Mouse (Mus musculus) cerebellum, adult 8-10 months (tissue): ENCODE data around the gene Prdm9.
A peak's percentile ranks its signal among the peaks of the same experiment; 100 is the strongest.
"Not testable (repeated sequence)": the region's sequence is repeated elsewhere in the genome, so short reads cannot be mapped to it uniquely, and the experiment has no call there.

Experiments
- DNase-seq: peaks from one replicate; pipeline ENCODE4 v3.0.0; 2022

The Prdm9 gene

GRCm38 (mm10) chr17:15564014-15564927 lies at the start of gene Prdm9:
Gene Prdm9, minus strand, starts transcription at chr17:15564354.
- DNase-seq: peak; percentile 100

- DNase-seq: no peak
Observed at GRCm38 (mm10) chr17:15599496-15599895, 35.3 kb upstream of the Prdm9 start.

GRCm38 (mm10) chr17:15591216-15591881 lies 27.2 kb upstream of the Prdm9 start:
- DNase-seq: no peak

- DNase-seq: no peak
Observed at GRCm38 (mm10) chr17:15588116-15588515, 24.0 kb upstream of the Prdm9 start.

GRCm38 (mm10) chr17:15585691-15586090 lies 21.5 kb upstream of the Prdm9 start:
- DNase-seq: no peak

GRCm38 (mm10) chr17:15583071-15583470 lies 18.9 kb upstream of the Prdm9 start:
- DNase-seq: no peak

GRCm38 (mm10) chr17:15580072-15580447 lies 15.9 kb upstream of the Prdm9 start:
- DNase-seq: no peak

GRCm38 (mm10) chr17:15579410-15580071 lies 15.4 kb upstream of the Prdm9 start:
- no peak for DNase-seq

GRCm38 (mm10) chr17:15577291-15577694 lies 13.1 kb upstream of the Prdm9 start:
- DNase-seq: no peak

GRCm38 (mm10) chr17:15575056-15575455 lies 10.9 kb upstream of the Prdm9 start:
- DNase-seq: no peak

- no peak for DNase-seq
Observed at GRCm38 (mm10) chr17:15566908-15567307, 2.8 kb upstream of the Prdm9 start.

GRCm38 (mm10) chr17:15564928-15565300 lies 760 bp upstream of the Prdm9 start:
- peak; percentile 22 for DNase-seq

- DNase-seq: no peak
Observed at GRCm38 (mm10) chr17:15559946-15560345, 4.2 kb downstream of the Prdm9 start.

- no peak for DNase-seq
Observed at GRCm38 (mm10) chr17:15549713-15550112, 14.4 kb downstream of the Prdm9 start.

- no peak for DNase-seq
Observed at GRCm38 (mm10) chr17:15546440-15546839, 17.7 kb downstream of the Prdm9 start.

GRCm38 (mm10) chr17:15543868-15544267 lies 20.3 kb downstream of the Prdm9 start:
- not testable (repeated sequence) for DNase-seq

- no peak for DNase-seq
Observed at GRCm38 (mm10) chr17:15540309-15540708, 23.8 kb downstream of the Prdm9 start.

- no peak for DNase-seq
Observed at GRCm38 (mm10) chr17:15536457-15536904, 27.7 kb downstream of the Prdm9 start.

GRCm38 (mm10) chr17:15535943-15536342 lies 28.2 kb downstream of the Prdm9 start:
- DNase-seq: no peak

GRCm38 (mm10) chr17:15535162-15535800 lies 28.9 kb downstream of the Prdm9 start:
- DNase-seq: peak; percentile 21

GRCm38 (mm10) chr17:15530141-15530540 lies 34.0 kb downstream of the Prdm9 start:
- no peak for DNase-seq

- DNase-seq: no peak
Observed at GRCm38 (mm10) chr17:15528887-15529286, 35.3 kb downstream of the Prdm9 start.

GRCm38 (mm10) chr17:15527811-15528136 lies 36.4 kb downstream of the Prdm9 start:
- DNase-seq: no peak
